Mouse (Mus musculus) neural tube, embryonic 15.5 days (tissue): ENCODE measurements around the gene Ano10. TPM values are rescaled to one million over a fixed set of nuclear protein-coding genes. Genes with fewer than 3 reads are reported as not detected.
"Not testable (repeated sequence)": the region's sequence is repeated elsewhere in the genome, so short reads cannot be mapped to it uniquely, and the experiment has no call there.

Source experiments
- ATAC-seq: fragments of 200-750 bp; cut with Nextera tagmentation; 2 replicates; pipeline ENCODE4 v1.8.0; 2017; ENCODE audit warnings: mild to moderate bottlenecking, moderate TSS enrichment, moderate library complexity; ENCODE audit not compliant: low FRiP score
- H3K27ac ChIP-seq: fragments of 300-500 bp; sonication (generic); replicated peaks from 2 replicates; pipeline ENCODE4 v1.5.1; 2015; ENCODE audit warnings: mild to moderate bottlenecking, inconsistent platforms
- H3K27me3 ChIP-seq: fragments of 300-500 bp; sonication (generic); replicated peaks from 2 replicates; pipeline ENCODE4 v1.6.1; 2015; ENCODE audit warnings: inconsistent platforms
- H3K36me3 ChIP-seq: fragments of 300-500 bp; sonication (generic); 2 replicates; pipeline ENCODE4 v1.6.1; 2015; ENCODE audit warnings: inconsistent platforms
- H3K4me1 ChIP-seq: fragments of 300-500 bp; sonication (generic); 2 replicates; pipeline ENCODE4 v1.6.1; 2015; ENCODE audit warnings: inconsistent platforms
- H3K4me2 ChIP-seq: fragments of 300-500 bp; sonication (generic); 2 replicates; pipeline ENCODE4 v1.6.1; 2015; ENCODE audit warnings: inconsistent platforms, mild to moderate bottlenecking, moderate library complexity
- H3K4me3 ChIP-seq: fragments of 300-500 bp; sonication (generic); replicated peaks from 2 replicates; pipeline ENCODE4 v1.5.1; 2015; ENCODE audit warnings: mild to moderate bottlenecking, inconsistent platforms
- H3K9ac ChIP-seq: fragments of 300-500 bp; sonication (generic); replicated peaks from 2 replicates; pipeline ENCODE4 v1.6.1; 2015; ENCODE audit warnings: mild to moderate bottlenecking, inconsistent platforms
- H3K9me3 ChIP-seq: fragments of 300-500 bp; sonication (generic); replicated peaks from 2 replicates; pipeline ENCODE4 v1.6.1; 2016; ENCODE audit warnings: inconsistent platforms
- WGBS: fragments of 180-500 bp; shearing (Covaris S2); methylation state at CpG from one replicate; pipeline ENCODE4 v1.1.7; 2015; ENCODE audit warnings: mixed read lengths; 5-methylcytosine and 5-hydroxymethylcytosine counted together
- polyA plus RNA-seq: library from polyadenylated mRNA; unstranded; fragments of >200 nt; fragmentation: Nextera tagmentation; extraction: Ambion mirVana; gene quantifications from 2 replicates; pipeline ENCODE4 v1.2.1, GENCODE M21; 2015

Ano10 gene
- polyA plus RNA-seq, 1 experiment from 2014 or later = 41.6 TPM

- WGBS = 81% methylated on average over 7 of the region's 7 CpGs
- no peak overlapping the region for H3K27ac ChIP-seq
- H3K4me2 ChIP-seq = no peak overlapping the region
- H3K9ac ChIP-seq = no peak overlapping the region
- no peaks in the 10 kb centered on the region for H3K27me3 ChIP-seq
- peaks cover 9% of the 10 kb centered on the region for H3K4me1 ChIP-seq
- no peak for ATAC-seq
- no peaks in the 10 kb centered on the region for H3K9me3 ChIP-seq
- peaks cover 13% of the 10 kb centered on the region; the same call in 1 of the 2 replicates for H3K36me3 ChIP-seq
- no peak overlapping the region for H3K4me3 ChIP-seq
Observed at GRCm38 (mm10) chr9:122177256-122178220, 116.7 kb downstream of the Ano10 start.

- no peak overlapping the region for H3K4me3 ChIP-seq
- H3K4me2 ChIP-seq = no peak overlapping the region
- no peaks in the 10 kb centered on the region for H3K9me3 ChIP-seq
- H3K36me3 ChIP-seq = peaks cover 21% of the 10 kb centered on the region; the same call in 1 of the 2 replicates
- no peak overlapping the region for H3K27ac ChIP-seq
- ATAC-seq = no peak
- 93% methylated on average over 6 of the region's 6 CpGs for WGBS
- H3K4me1 ChIP-seq = peaks cover 9% of the 10 kb centered on the region
- no peak overlapping the region for H3K9ac ChIP-seq
- no peaks in the 10 kb centered on the region for H3K27me3 ChIP-seq
Observed at GRCm38 (mm10) chr9:122174723-122175122, 119.5 kb downstream of the Ano10 start.

GRCm38 (mm10) chr9:122173405-122174233, 120.6 kb downstream of the Ano10 start:
- no peak for ATAC-seq
- 75% methylated on average over 9 of the region's 9 CpGs for WGBS
- no peak overlapping the region for H3K9ac ChIP-seq

GRCm38 (mm10) chr9:122172612-122173186, 121.5 kb downstream of the Ano10 start:
- 89% methylated on average over 11 of the region's 11 CpGs for WGBS
- no peaks in the 10 kb centered on the region for H3K27me3 ChIP-seq
- no peak overlapping the region for H3K9ac ChIP-seq
- no peak overlapping the region for H3K27ac ChIP-seq
- H3K36me3 ChIP-seq = peaks cover 22% of the 10 kb centered on the region; the same call in 1 of the 2 replicates
- H3K9me3 ChIP-seq = no peaks in the 10 kb centered on the region
- no peak for ATAC-seq
- H3K4me3 ChIP-seq = no peak overlapping the region
- H3K4me2 ChIP-seq = no peak overlapping the region
- peaks cover 9% of the 10 kb centered on the region for H3K4me1 ChIP-seq

More at GRCm38 (mm10) chr9:122173405-122174233, 120.6 kb downstream of the Ano10 start:
- no peak overlapping the region for H3K4me2 ChIP-seq
- H3K4me3 ChIP-seq = no peak overlapping the region
- no peaks in the 10 kb centered on the region for H3K9me3 ChIP-seq
- H3K27ac ChIP-seq = no peak overlapping the region
- no peaks in the 10 kb centered on the region for H3K27me3 ChIP-seq
- peaks cover 9% of the 10 kb centered on the region for H3K4me1 ChIP-seq
- peaks cover 22% of the 10 kb centered on the region; the same call in 1 of the 2 replicates for H3K36me3 ChIP-seq

GRCm38 (mm10) chr9:122169901-122170300, 124.3 kb downstream of the Ano10 start:
- ATAC-seq = no peak
- peaks cover 34% of the 10 kb centered on the region for H3K36me3 ChIP-seq

GRCm38 (mm10) chr9:122167719-122168118, 126.5 kb downstream of the Ano10 start:
- H3K4me1 ChIP-seq, H3K27me3 ChIP-seq, ATAC-seq, H3K4me3 ChIP-seq, H3K27ac ChIP-seq, H3K4me2 ChIP-seq, H3K9me3 ChIP-seq, H3K9ac ChIP-seq: not testable (repeated sequence)
- WGBS = 92% methylated on average over 5 of the region's 5 CpGs
- H3K36me3 ChIP-seq = peaks cover 51% of the 10 kb centered on the region

More at GRCm38 (mm10) chr9:122169901-122170300, 124.3 kb downstream of the Ano10 start:
- 92% methylated on average over 6 of the region's 6 CpGs for WGBS
- Histone ChIP-seq H3K9ac (no peak overlapping the region), H3K27me3 (no peaks in the 10 kb centered on the region), H3K4me1 (peaks cover 9% of the 10 kb centered on the region), H3K9me3 (no peaks in the 10 kb centered on the region), H3K4me3 (no peak overlapping the region), H3K4me2 (no peak overlapping the region), H3K27ac (no peak overlapping the region)

- Histone ChIP-seq H3K27me3 (no peaks in the 10 kb centered on the region), H3K27ac (no peak overlapping the region), H3K36me3 (peaks cover 55% of the 10 kb centered on the region), H3K4me3 (no peak overlapping the region), H3K9me3 (no peaks in the 10 kb centered on the region), H3K4me2 (no peak overlapping the region), H3K4me1 (no peaks in the 10 kb centered on the region), H3K9ac (no peak overlapping the region)
- 97% methylated on average over 4 of the region's 4 CpGs for WGBS
- no peak for ATAC-seq
Observed at GRCm38 (mm10) chr9:122164535-122164934, 129.7 kb downstream of the Ano10 start.

- Histone ChIP-seq H3K9ac (no peak overlapping the region), H3K4me2 (no peak overlapping the region), H3K9me3 (no peaks in the 10 kb centered on the region), H3K4me1 (0 out of 2 replicates have a peak, but pooled peaks cover 2% of the 10 kb centered on the region), H3K4me3 (no peak overlapping the region), H3K36me3 (peaks cover 35% of the 10 kb centered on the region), H3K27ac (no peak overlapping the region), H3K27me3 (no peaks in the 10 kb centered on the region)
- ATAC-seq = no peak
- 90% methylated on average over 14 of the region's 14 CpGs for WGBS
Observed at GRCm38 (mm10) chr9:122157079-122157441, 137.2 kb downstream of the Ano10 start.

GRCm38 (mm10) chr9:122156389-122157078, 137.7 kb downstream of the Ano10 start:
- WGBS = 84% methylated on average over 5 of the region's 5 CpGs
- H3K27me3 ChIP-seq = no peaks in the 10 kb centered on the region
- no peak overlapping the region for H3K27ac ChIP-seq
- H3K9me3 ChIP-seq = no peaks in the 10 kb centered on the region
- ATAC-seq = no peak
- H3K4me3 ChIP-seq = no peak overlapping the region
- H3K9ac ChIP-seq = no peak overlapping the region
- H3K36me3 ChIP-seq = peaks cover 35% of the 10 kb centered on the region
- 0 out of 2 replicates have a peak, but pooled peaks cover 2% of the 10 kb centered on the region for H3K4me1 ChIP-seq
- H3K4me2 ChIP-seq = no peak overlapping the region

- no peak overlapping the region for H3K27ac ChIP-seq
- no peak overlapping the region for H3K4me3 ChIP-seq
- H3K4me2 ChIP-seq = no peak overlapping the region
- no peak for ATAC-seq
- H3K27me3 ChIP-seq = no peaks in the 10 kb centered on the region
- H3K9ac ChIP-seq = no peak overlapping the region
- H3K9me3 ChIP-seq = no peaks in the 10 kb centered on the region
- WGBS = 100% methylated on average over 1 of the region's 1 CpGs
- H3K4me1 ChIP-seq = 0 out of 2 replicates have a peak, but pooled peaks cover 2% of the 10 kb centered on the region
- H3K36me3 ChIP-seq = peaks cover 25% of the 10 kb centered on the region
Observed at GRCm38 (mm10) chr9:122155193-122155592, 139.0 kb downstream of the Ano10 start.

- Histone ChIP-seq H3K36me3 (peaks cover 19% of the 10 kb centered on the region), H3K4me1 (no peaks in the 10 kb centered on the region), H3K27me3 (no peaks in the 10 kb centered on the region), H3K4me3 (no peak overlapping the region), H3K27ac (no peak overlapping the region), H3K9me3 (no peaks in the 10 kb centered on the region), H3K9ac (no peak overlapping the region), H3K4me2 (no peak overlapping the region)
- 95% methylated on average over 3 of the region's 3 CpGs for WGBS
- ATAC-seq = no peak
Observed at GRCm38 (mm10) chr9:122153436-122153835, 140.8 kb downstream of the Ano10 start.
